Mouse (Mus musculus) ES-E14 (cell line): ENCODE data around the gene Wiz.

Experiments used
- CHD2 ChIP-seq: IDR thresholded peaks from 2 replicates; pipeline ENCODE4 v1.6.1; 2014; ENCODE audit warnings: mild to moderate bottlenecking, low read depth, low read length, inconsistent platforms
- MAFK ChIP-seq: IDR thresholded peaks from 2 replicates; pipeline ENCODE4 v1.6.1; 2014; ENCODE audit warnings: mild to moderate bottlenecking, low read depth, low read length, inconsistent platforms; ENCODE audit not compliant: insufficient read depth
- ZNF384 ChIP-seq: IDR thresholded peaks from 2 replicates; pipeline ENCODE4 v1.6.1; 2012; ENCODE audit warnings: low read depth, low read length, inconsistent platforms

GRCm38 (mm10) chr17:32333675-32334303 lies 55.5 kb downstream of the Wiz start:
- no peak for TF ChIP-seq MAFK
- no peak for TF ChIP-seq CHD2
- no peak for TF ChIP-seq ZNF384
